Mouse (Mus musculus) right cerebral cortex, adult 2 months (tissue): Measurements from ENCODE around the gene Fut8.

Experiments used
- DNase-seq, 2 experiments: peaks; one replicate each; pipeline ENCODE4 v3.0.0; 2021 to 2022; ENCODE audit warnings: low spot score in 2 of 2

Gene Fut8

GRCm38 (mm10) chr12:77237950-77238530 lies at the start of gene Fut8:
Gene Fut8 (plus strand): TSS chr12:77238125.
- peak; percentile 84 to 91 for DNase-seq

DNA sequence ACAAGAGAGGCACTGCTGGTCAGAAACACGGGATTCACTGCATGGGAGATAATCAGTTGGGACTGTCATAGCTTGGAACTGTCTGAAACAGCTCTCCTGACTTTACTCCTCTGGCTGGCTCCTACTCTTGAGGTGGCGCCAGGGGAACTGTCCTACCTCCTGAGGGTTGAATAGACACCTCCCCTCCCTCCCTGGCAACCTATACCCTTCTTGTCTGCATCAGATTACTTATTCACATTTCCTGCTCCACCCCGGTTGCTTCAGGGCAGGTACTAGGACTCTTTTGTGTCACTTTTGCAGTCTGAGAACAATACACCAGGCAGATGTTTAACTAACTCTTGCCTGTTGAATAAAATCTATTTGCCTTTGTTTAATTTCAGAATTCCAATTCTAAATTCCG lies 48.8 kb upstream of the Fut8 start:
- DNase-seq, result no peak

- no peak for DNase-seq
Measured at GRCm38 (mm10) chr12:77189933-77190446, 47.9 kb upstream of the Fut8 start.

GRCm38 (mm10) chr12:77191478-77192271 lies 46.2 kb upstream of the Fut8 start:
- DNase-seq, result no peak

- no peak for DNase-seq
Measured at GRCm38 (mm10) chr12:77192714-77193113, 45.2 kb upstream of the Fut8 start.

DNA sequence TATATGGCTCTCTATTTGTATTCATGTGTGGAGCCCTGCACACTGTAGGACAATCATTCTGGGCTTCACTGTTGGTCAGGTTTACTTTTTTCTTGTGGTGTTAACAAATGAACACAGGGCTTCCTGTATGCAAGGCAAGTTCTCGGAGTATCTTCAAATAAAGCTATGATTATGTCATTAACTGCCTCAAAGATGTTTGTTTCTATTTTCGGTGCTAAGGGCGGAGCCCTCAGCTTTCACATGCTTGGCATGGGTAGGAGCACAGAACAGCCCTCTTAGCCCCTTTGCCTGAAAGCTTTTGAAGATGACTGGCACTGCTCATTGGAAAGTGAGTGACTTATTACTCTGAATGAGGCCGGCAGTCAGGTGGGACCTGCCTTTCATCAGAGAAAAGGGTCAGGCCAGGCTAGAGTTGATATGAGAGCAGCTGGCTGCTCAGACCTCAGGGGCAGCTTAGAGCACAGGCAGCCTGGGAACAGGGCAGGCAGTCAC lies 44.7 kb upstream of the Fut8 start:
- DNase-seq, result no peak

DNA sequence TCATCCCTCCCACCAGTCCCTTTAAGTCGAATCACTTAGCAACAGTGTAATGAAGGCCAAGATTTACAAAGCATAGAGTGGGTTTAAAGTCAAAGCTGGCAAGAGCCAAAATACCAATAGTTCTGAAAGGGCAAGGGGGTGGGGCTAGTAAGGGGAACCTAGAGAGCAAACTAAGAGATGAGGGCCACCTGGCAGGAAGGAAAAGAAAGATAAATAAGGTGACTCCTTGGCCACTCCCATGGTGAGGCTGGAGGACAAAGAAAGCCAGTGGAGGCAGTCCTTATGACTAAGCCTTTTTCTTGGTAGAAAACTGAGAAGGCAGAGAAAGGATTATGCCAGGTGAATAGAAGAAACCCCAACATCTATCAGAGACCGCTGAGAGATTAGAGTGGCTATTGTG lies 42.9 kb upstream of the Fut8 start:
- no peak for DNase-seq

DNA sequence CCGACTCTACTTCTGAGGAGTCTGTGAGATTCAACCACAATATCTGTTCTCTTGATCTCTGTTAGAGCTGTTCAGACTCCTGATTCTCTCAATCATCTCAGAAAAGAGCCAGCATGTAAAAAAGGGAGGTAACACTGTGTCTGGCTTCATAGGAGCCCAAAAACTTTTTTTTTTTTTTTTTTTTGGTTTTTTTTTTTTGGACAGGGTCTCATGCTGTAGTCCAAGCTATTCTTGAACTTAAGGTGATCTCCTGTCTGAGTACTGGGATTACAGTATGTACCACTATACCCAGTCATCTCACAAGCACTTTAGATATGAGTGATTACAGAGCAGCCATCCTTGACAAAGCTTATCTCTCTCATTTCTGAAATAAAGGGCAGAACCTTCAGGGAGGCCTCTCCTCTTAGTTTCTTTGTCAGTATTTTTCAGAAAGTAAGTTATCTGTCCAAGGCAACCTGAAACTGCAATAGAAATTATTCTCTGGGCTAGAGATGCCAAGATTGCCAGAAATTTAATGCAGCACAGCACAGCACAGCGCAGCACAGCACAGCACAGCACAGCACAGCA lies 41.3 kb upstream of the Fut8 start:
- no peak for DNase-seq

DNA sequence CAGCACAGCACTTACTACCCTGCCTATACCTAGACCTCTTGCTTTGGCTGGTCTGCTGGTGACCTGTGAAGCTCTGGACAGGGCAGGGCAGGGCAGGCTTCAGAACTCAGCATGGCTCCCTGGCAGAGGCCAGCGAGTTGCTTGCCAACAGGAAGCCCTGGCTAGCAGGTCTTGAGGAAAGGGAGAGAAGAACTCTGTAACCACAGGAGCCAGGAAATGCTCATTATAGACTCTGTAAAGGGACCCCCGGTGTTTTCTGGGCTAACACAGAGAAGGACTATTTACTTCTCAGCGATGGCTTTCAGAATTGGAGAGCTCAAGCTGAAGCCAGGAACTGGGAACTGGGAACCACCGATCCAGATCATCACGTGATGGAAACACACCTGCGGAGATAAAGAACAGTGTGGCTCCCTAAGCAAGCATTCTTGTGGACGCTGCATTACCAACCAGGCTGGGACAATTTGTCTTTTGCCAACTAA lies 40.8 kb upstream of the Fut8 start:
- no peak for DNase-seq

GRCm38 (mm10) chr12:77198253-77198652 lies 39.7 kb upstream of the Fut8 start:
- DNase-seq, result no peak

- DNase-seq, result no peak
Measured at GRCm38 (mm10) chr12:77201461-77202143, 36.3 kb upstream of the Fut8 start.

GRCm38 (mm10) chr12:77203136-77203535 lies 34.8 kb upstream of the Fut8 start:
- no peak for DNase-seq

DNA sequence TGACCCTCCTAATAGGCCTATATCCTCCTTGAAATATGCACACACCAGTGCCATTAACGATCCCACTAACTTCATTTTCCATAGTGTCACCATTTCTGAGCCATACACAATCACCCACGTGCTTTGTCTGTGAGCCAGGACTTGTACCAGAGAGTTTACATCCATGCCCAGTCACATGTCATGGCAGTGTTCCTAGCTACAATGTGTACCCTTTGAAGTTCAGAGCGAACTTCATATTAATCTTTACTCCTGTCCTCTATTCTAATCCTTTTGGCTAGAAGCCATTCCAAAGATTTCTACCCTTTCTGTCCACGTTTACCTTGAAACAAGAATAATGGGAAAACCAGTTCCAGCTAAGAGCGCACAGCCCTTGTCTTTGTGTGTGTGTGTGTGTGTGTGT lies 31.1 kb upstream of the Fut8 start:
- no peak for DNase-seq

- DNase-seq, result no peak
Measured at GRCm38 (mm10) chr12:77208056-77208455, 29.9 kb upstream of the Fut8 start.

GRCm38 (mm10) chr12:77208576-77209180 lies 29.2 kb upstream of the Fut8 start:
- DNase-seq, result no peak

- DNase-seq, result no peak
Measured at GRCm38 (mm10) chr12:77211695-77212208, 26.2 kb upstream of the Fut8 start.

- no peak for DNase-seq
Measured at GRCm38 (mm10) chr12:77213896-77214564, 23.9 kb upstream of the Fut8 start.

- no peak for DNase-seq
Measured at GRCm38 (mm10) chr12:77214565-77214909, 23.4 kb upstream of the Fut8 start.

- DNase-seq, result no peak
Measured at GRCm38 (mm10) chr12:77216511-77217192, 21.3 kb upstream of the Fut8 start.

- DNase-seq, result no peak
Measured at GRCm38 (mm10) chr12:77220616-77221015, 17.3 kb upstream of the Fut8 start.
